Mouse (Mus musculus) A20 (cell line): Measurements from ENCODE around the gene Wbp1.

Source experiments
- DNase-seq: peaks from one replicate; pipeline ENCODE4 v3.0.0-alpha.2; 2011; ENCODE audit warnings: low read depth, low spot score

The Wbp1 gene

DNA sequence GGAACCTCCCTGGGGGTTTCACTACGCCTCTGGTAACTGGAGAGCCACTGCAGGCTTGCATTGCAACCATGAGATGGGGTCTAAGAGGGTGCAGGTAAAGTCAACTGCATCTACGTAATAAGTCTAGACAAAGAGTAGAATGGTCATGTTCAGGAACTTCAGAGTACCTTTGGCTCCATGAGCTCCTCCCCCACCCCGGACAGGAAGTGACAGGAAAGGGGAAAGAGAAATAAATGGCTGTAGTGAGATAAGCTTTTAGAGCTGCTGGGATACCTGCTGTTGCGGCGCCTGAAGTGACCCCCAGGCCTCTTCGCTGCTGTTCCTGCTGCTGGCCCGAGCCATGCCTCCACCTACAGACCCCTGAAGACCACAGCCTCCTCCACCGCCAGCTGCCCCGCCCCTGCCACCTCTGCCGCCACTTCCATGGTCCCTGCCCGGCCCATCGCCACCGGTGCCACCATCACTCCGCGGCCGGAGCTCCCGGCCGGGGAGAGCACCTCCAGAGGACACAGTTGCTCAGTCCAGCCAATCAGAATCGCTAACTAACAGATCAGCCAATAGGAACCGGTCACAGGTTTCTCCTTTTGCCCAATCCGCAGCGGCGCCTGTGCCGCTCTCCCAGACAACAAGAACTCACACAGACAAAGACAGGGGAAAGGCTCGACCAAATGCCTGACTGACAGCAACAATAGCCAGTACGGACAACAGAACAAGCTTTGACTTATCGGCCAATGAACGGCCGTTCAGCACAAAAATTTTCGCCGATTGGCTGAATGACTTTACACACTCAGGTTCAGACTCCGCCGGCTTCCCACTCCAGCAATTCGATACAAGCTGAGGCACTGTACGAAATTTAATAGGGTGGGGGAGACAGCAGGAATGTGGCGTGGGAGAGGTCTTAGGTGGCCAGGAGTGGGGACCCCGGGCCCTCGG, at the start of gene Wbp1:
Wbp1 (minus strand) TSS at position 630 of the 933 bp plus-strand sequence.
- DNase-seq: peak; percentile 94

DNA sequence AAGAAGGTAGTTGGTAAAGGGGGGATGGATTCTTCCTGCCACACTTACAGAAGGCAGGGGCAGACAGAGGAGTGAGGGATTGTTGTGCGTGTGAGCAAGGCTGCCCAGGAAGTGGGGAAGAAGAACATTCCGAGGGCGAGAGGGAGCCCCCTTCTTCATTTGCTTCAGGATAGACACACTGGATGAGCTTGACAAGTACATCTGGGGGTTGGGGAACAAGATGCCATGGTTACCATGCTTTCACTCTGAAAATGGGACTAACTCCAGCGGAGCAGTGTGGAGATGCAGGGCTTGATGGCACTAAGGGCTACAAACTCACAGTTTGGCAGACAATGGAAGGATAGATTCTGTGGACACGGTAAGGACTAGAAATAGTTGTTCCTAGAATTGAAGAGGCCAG, 49.7 kb upstream of the Wbp1 start:
- no peak for DNase-seq

DNA sequence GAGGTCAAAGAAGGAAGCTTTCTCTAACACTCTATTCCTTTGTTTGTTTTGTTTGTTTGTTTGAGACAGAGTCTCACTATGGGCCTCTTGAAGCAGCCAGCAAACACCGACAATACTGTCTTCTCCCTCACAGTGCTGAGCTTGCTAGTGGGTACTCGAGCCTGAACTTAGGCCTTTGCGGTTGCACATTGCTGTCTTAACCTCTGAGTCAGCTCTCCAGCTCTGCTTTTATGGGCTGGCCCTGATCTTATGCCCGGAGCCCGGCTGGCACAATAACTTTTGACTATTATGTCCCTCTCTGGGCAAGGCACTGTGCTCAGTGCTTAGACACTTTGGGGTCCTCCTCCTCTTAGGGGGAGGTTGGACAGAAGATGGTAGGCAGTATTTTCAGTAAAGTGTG, 48.5 kb upstream of the Wbp1 start:
- DNase-seq: no peak

DNA sequence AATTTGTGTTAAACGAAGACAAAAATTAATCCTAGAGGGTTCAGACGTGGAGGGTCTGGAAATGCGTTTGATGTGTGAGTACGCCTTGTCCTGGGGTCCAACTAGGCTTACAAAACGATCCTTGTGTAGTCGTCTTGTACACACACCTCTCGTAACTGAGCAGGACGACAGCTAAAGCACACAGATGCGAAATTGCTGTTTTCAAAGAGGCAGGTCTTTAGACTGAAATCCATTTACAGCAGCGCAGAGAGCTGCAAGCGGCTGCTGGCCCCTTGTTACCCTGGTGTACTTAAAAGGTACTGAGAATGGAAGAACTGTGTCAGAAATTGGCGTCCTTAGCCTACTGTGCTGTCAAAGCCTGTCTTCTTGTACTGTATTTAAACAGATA, 44.9 kb upstream of the Wbp1 start:
- peak; percentile 46 for DNase-seq

DNA sequence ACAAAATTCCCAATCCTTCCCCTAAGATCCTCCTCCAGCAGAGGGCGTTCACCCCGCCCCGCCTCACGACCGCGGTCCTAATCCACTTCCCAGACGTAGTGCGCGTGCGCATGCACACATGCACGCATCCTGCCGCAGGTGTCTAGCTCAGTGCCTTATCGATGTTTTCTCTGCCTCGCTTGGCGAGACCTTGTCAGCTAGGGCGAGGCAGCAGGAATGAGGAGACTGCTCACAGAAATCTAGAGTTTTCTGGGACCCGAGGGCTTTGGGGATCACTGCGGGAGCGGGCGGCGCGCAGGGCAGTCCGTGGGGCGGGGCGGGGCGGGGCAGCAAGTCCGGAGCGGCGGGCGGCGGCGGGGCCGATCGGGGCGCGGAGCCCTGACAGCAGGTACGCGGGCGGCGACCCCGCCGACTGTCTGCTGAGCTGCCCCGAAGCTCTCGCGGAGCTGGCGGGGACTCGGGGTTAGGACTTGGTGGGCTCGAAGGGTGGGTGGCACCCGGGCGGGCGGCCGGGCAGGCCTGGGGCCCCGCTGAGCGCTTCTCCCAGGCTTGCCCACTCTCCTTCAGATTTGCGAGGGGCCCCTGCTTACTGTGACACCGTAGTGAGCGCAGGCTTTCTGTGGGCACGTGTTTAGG, 44.4 kb upstream of the Wbp1 start, which contains the start of gene Dctn1:
Dctn1 (plus strand) TSS at position 314 of the 636 bp plus-strand sequence.
- peak; percentile 92 for DNase-seq

DNA sequence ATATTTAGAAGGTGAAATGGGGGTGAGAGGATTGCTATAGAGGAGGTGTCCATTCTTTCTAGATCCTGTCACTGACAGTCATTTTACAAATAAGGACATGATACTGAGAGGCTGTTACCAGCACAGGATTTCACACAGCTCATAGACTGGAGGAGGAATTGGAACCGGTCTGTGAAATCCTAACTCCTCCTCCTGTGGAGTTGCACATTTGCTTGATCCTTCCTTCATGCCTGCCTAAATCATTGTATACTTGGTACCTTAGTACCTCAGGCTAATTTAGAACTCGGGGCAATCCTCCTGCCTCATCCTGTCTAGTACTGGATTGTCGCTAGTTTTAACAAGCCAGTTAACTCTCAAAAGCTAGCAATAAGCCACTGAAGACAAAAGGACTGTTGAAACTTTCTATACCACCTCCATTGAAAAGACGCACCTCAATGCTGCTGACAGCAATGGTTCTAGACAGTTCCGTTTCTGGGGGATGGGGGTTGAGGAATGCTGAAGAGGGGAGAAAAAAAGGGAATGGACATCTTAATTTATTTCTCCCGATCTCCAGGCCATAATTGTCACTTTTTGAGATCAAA, 43.8 kb upstream of the Wbp1 start:
- DNase-seq: no peak

DNA sequence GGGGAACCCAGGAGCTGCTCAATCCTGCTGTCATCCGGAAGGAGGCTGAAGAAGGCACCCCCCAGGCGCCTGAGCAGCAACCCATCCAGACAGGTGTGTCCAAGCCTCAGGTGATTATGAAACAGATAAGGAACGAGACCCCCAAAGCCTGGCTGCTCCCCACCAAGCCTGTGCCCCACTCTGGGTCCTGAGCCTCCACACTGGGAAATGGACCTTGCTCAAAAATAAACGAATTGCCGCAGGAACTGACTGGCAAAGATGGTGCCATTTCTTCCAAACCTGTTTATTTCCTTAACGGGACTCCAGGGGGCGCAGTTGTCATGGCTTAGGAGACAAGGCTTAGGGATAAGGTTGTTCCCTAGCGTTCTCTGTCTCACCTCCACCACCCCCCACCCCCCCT, 41.3 kb upstream of the Wbp1 start:
- DNase-seq: peak; percentile 46

DNA sequence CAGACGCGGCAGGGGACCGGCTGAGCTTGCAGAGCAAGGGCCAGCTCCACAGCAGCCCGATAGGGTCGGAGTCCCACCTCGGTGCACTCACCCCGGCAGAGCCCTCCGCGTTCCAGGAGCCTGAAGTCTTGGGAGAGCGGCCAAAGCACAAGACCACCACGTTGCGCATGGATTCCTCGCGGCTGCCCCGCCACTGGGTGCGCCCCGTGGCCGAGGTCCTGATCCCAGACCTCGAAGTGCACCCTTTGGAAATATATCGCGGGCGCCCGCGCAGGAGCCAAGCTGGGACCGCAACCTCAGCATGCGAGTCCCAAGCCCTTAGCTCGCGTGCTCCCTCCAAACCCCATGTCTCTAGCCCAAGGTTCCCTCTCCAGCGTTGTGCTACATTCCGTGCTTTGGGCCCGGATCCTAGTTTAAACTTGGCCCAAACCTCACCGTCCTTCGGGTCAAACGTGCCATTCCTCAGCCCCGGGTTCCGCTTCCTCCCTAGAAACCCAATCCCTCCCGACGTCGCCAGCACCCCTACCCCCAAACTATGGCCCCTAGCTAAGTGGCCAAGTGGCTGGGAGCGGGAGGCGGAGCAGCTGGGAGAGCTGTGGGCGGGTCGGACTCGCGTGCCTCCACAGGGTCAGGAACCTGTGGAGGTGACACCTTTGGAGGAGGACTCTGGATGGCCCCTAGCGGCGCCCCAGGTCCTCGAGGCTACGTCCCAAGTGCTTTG, 40.7 kb upstream of the Wbp1 start:
- DNase-seq: no peak

DNA sequence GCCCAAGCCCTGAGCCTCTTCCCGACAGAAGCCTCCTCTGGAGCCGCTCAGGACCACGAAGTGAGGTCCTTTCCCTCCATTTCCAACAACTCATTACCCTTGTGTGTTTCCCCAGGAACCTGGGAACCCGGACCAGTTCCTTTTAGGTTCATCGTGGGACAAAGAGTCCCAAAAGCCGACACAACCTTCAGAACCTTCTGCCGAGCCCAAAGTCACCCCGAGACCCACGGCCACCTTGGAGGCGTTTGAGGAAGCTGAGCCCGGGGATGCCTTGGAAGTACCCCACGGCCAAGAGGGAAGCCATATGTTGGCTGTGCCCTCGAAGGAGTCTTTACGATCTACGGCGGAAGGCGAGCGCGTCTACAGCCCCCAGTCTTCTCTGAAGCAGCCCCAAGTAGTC, 40.1 kb upstream of the Wbp1 start:
- DNase-seq: no peak

DNA sequence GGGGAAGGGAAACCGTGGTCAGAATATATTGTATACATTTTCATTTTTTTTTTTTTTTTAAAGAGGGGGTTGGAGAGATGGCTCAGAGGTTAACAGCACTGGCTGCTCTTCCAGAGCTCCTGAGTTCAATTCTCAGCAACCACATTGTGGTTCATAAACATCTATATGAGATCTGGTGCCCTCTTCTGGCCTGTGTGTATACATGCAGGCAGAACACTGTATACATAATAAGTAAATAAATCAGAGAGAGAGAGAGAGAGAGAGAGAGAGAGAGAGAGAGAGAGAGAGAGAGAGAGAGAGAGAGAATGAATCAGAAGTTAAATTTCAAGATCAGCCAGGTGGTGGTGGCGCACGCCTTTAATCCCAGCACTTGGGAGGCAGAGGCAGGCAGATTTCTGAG, 38.1 kb upstream of the Wbp1 start:
- DNase-seq: peak; percentile 48

DNA sequence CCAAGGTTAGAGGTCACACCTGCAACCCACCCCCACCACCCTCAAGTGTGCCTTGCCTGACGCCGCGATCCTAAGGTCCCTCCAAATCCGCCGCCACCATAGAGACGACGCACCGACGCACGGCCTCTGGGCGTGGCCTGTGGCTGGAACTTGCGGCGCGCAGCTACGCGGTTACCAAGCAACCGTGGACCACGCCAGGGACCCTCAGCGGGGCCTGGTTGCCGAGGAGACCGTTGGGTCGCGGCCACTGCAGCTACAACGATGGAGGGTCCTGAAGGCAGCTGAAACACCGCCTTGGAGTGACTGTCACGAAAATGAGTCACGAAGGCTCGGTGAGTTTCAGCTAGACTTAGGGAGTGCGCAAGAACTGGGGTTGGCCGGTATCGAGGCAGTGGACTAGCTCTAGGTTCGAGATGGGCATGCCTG, 34.9 kb upstream of the Wbp1 start, which contains the start of the genes Wdr54 and 1700003E16Rik:
Wdr54 (minus strand) TSS at position 139 of the 426 bp plus-strand sequence.
1700003E16Rik (plus strand) TSS at position 146 of the 426 bp plus-strand sequence.
- DNase-seq: peak; percentile 73

DNA sequence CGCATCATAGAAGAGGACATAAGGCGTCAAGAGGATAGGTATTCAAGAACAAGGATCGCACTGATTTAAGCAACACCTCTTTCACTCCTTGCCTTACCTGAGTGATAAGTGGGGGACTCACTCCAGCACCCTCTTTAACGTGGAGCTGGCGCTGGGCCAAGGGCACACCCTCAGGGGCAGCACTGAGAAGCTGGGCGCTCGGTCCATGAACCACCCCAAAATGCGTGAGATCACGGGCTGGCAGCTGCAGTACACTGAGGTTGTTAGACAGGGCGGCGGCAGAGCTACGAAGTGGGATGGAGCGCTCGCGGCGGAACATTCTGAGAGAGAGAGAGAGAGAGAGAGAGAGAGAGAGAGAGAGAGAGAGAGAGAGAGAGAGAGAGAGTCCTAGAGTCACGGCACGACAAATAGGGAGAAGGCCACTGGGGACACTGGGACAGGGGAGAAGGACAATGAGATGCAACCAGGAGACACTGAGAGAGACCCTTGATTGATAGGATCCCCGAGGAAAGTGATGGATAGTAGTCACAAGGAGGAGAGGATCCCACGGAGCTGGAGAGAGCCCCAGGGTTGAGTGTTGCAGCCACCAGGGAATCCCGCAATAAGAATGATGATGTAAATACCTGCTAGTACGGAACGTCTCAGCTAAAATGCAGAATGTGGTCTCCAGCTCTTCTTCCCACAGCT, 34.3 kb upstream of the Wbp1 start:
- peak; percentile 3 for DNase-seq

DNA sequence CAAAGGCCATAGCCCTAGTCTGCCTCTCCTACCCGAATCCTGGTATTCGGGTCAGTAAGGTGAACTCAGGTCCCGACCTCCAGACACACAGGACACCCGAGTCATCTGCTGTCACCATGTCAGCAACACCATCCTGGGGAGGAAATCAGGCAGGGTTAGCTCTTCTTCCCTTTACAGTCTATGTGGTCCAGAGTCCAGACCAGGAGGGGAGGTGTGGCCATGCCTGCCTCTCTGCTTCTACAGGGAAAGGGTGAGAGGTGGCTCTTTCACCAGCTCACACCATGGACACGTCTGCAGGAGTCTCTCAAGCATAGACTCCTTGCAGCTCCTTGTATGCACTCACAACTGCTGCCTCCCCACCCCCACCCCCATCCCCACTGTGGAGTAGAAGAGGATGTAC, 32.1 kb upstream of the Wbp1 start:
- DNase-seq: no peak

DNA sequence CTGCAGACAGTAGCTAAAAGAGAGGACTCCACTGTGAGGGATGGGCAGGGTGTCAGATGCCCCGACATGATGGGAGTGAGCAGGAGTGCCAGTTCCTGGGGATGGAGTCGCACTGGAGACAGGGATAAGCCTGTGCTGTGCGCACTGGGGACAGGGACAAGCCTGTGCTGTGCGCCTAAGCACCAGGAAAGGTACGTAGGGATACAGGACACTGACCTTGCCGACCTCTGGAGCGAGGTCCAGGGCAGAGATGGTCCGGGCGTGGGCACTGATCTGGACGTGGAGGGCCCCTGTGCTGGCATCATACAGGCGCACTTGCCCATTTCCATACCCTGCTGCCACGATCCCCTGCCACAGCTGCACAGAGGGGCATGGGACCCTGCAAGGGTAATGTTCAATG, 31.7 kb upstream of the Wbp1 start:
- no peak for DNase-seq

DNA sequence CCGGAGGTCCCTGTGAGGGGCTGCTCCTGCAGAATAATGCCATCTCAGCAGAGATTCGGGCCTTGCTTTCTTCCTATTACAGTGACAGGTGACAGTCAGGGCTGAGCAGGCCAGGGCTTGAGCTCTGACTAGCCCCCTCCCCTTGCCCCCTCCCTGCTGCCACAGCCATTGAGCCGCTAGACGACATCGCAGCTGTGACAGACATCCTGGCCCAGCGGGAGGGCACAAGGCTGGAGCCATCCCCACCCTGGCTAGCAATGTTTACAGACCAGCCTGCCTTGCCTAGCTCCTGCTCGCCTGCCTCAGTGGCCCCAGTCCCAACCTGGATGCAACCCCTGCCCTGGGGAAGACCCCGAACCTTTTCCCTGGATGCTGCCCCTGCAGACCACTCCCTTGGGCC, 30.4 kb upstream of the Wbp1 start:
- DNase-seq: no peak

DNA sequence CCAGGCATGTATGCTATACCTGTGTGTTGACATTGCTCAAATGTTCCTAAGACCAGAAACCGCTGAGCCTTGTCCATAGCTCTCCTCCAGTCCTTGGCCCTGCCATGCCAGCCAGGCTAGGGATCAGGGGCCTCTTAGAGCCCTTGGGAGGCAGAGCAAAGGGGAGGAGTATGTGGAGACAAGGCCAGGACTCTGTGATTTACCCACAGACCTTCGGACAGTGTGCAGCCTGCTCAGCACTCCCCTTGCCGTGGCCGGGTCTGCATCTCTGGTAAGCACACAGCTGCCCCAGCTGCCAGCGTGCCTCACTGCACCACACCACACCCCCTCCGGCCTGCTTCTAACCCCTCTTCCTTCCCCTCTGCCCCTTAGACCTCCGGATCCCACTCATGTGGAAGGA, 25.9 kb upstream of the Wbp1 start:
- DNase-seq: no peak

DNA sequence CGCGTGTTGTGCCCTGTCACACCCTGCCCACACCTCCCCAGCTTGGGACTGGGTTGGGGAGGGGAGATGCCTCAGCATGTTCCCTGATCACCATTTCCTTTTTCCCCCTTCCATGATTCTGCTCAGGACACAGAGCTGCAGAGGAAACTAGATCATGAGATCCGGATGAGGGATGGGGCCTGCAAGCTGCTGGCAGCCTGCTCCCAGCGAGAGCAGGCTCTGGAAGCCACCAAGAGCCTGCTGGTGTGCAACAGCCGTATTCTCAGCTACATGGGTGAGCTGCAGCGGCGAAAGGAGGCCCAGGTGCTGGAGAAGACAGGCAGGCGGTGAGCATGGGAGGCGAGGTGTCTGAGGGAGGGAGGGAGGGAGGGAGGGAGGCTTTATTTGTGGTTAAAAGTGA, 24.4 kb upstream of the Wbp1 start:
- no peak for DNase-seq

DNA sequence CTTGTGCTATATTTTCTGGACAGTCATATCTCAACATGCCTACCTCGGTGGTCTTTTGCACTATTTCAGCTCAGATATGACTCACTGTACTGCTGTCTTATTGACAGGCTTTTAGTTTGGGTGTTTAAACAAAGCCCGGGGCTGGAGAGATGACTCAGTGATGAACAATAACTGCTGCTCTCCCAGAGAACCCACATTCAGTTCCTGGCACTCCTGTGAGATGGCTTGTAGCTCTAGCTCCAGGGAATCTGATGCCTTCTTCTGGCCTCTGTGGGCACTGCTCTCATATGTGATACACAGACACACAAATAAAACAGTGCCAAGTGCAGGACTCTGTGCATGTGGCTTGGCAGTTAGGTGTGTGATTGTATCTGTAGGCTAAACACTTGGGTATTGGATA, 23.9 kb upstream of the Wbp1 start:
- no peak for DNase-seq

DNA sequence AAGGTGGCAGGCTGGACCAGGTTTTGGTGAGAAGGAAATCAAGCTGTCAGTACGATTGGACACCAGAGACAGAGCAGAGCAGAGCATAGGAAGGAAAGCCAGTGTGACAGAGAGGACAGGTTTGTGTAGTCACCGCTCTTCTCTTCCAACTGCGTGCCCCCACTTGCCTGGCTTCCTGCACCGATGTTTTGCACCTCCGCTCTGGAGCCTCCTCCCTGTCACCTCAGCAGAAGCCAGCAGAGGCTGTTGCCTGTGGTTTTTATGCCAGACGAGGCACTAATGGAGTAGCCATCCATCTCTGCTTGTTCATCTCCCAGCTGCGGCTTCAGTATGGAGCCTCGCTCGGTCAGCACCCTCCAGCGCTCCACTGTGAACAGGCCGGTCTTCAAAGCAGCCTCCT, 21.5 kb upstream of the Wbp1 start:
- DNase-seq: no peak

DNA sequence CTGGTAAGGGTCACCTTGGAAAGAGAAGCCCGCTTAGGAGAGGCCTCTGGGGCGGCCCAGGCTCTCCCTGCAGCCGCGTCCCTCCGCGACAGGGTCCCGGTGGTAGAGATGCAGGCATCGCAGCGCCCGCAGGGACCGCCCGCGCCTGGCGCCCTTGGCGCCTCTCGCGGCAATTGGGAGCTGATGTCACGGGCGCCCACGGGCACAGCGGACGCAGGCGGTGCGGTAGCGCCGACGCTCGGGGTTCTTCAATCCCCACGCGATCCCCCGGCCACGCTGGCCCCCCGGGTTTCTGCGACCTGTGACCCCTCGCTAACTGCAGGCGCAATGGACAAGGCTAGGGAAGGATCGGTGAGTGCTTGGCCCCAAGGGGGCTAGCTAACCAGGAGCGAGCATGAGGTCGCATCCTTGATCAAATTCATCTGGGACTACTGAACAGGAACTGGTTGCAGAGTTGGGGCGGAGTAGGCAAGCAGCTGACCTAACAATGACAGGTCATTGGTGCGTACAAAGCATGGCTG, 20.9 kb upstream of the Wbp1 start:
- DNase-seq: no peak

DNA sequence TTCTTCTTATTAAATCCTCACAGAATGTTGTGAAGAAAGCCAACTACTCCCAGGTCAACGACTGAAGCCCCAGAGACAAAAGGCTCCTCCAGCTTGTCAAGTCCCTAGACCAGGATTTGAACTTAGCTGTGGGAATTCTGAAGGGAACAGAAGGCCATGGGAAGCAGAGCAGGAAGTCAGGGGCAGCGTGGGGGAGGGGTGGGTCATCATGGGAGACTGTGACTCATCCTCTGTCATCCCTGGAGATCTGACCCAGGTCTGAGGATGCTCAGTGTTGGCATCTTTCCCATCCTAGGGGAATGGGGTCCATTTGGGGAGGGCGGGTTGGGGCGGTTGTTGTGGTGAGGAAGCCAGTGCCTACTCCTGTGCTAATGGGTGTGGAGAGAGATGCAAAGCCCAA, 20.3 kb upstream of the Wbp1 start:
- DNase-seq: no peak
